Mouse (Mus musculus): ENCODE data around the gene Wfdc5. TPM values are rescaled to one million over a fixed set of nuclear protein-coding genes. Genes with fewer than 3 reads are reported as not detected.

Gene Wfdc5
- polyA plus RNA-seq, 1 experiment from 2014 or later, result 0.05 TPM

DNA sequence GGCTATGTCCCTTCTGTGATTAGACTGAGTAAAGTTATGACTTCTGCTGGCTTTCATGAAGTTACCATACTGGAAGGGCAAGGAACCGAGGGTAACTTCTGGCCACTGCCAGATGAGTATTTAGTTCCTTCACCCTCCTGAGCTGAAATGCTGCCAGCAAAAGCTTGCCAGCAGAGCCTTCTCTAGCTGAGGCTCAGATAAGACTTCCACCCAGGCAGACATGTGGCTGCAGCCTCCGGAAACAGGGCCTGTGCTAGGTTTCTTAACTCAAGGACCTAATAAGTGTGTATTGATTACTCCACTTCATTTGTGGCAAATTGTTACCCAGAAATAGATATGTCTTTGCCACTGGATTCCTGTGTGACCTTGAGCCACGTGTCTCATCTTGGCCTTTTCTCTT lies 9.1 kb downstream of the Wfdc5 start:
- no peak for TF ChIP-seq CTCF (IDR thresholded peaks at IDR 0.05)
- ATAC-seq (no peak), DNase-seq (ENCODE audit: low read depth, low spot score) (no peak)
- ChIA-PET POLR2A (no interaction called here), CTCF (no interaction called here)
- no peaks in the 10 kb centered on the region for H3K27me3 ChIP-seq
- in situ Hi-C loops (cut with MboI; ENCODE audit: low pct_unique_long_range_greater_than_20kb), result no loop called here

DNA sequence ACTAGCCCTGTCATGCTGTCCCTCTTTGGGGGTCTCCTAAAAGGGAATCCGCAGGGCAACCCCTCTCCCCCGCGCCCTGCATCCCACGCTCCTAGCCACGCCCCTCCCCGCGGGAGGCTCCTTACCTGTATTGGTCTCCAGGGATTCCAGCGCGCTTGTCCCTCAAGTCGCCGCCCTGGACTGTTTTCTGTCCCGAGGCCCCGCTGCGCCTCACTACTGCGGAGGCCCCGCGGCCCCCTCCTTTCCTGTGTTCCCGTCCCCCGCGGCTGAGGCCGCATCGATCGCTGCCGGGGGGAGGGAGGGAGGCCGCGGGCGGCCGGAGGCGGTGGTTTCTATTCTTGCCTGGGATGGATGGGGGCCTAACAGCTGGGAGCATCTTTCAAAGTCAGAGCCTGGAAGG lies 11.6 kb downstream of the Wfdc5 start, which contains the start of gene Kcns1:
Kcns1 (minus strand) TSS at position 212 of the 400 bp plus-strand sequence.
- DNase-seq (ENCODE audit: low read depth, low spot score) (no peak), ATAC-seq (no peak)
- TF ChIP-seq CTCF (IDR thresholded peaks at IDR 0.05), result no peak
- POLR2A ChIA-PET, result no interaction called here
- in situ Hi-C loops (cut with MboI; ENCODE audit: low pct_unique_long_range_greater_than_20kb), result no loop called here
- no peaks in the 10 kb centered on the region for H3K27me3 ChIP-seq
- CTCF ChIA-PET, result no interaction called here

DNA sequence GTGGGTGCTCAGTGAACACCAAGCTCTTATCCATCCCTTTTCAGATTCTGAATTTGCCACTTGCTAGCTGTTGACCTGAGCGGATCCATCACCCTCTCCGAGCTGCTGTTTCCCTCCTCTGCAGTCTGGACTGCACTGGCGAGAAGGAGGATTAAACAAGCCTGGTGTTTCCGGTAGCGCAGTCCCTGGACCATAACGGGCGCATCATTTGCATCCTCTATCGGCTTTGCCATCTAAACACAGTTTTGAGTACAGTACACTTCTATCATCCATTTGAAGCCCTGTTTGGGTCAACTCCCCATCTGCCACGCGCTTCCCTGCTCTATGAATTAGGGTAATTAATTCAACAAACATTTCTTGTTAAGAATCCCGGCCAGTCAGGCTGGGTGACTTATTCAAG lies 12.2 kb downstream of the Wfdc5 start:
- CTCF ChIA-PET, result no interaction called here
- no peak for TF ChIP-seq CTCF (IDR thresholded peaks at IDR 0.05)
- no peak for ATAC-seq
- DNase-seq (ENCODE audit: low read depth, low spot score), result no peak
- POLR2A ChIA-PET, result interaction anchor here (0.9 kb wide), 1 partner anchor 15 kb away, joined by 3 read pairs; no protein-coding TSS in a partner anchor
- in situ Hi-C loops (cut with MboI; ENCODE audit: low pct_unique_long_range_greater_than_20kb), result no loop called here
- H3K27me3 ChIP-seq, result no peaks in the 10 kb centered on the region

DNA sequence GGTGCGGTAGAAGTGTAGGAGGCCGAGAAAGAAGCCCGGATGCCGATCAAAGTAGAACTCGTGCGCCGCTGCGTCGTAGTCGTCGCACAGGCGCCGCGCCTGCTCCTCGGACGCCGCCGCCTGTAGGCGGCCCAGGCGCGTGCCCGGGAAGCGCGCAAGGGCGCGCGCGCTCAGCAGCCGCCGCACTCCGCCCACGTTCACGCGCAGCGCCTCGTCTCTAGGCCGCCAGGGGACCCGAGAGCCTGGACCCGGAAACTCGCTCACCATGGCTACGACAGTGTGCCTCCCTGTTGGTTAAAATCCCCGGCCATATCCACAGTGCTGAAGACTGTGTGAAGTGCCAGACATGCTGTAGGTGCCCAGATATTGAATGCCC lies 14.0 kb downstream of the Wfdc5 start:
- ATAC-seq (no peak), DNase-seq (ENCODE audit: low read depth, low spot score) (no peak)
- TF ChIP-seq CTCF (IDR thresholded peaks at IDR 0.05), result no peak
- in situ Hi-C loops (cut with MboI; ENCODE audit: low pct_unique_long_range_greater_than_20kb), result no loop called here
- ChIA-PET POLR2A (no interaction called here), CTCF (no interaction called here)
- no peaks in the 10 kb centered on the region for H3K27me3 ChIP-seq

DNA sequence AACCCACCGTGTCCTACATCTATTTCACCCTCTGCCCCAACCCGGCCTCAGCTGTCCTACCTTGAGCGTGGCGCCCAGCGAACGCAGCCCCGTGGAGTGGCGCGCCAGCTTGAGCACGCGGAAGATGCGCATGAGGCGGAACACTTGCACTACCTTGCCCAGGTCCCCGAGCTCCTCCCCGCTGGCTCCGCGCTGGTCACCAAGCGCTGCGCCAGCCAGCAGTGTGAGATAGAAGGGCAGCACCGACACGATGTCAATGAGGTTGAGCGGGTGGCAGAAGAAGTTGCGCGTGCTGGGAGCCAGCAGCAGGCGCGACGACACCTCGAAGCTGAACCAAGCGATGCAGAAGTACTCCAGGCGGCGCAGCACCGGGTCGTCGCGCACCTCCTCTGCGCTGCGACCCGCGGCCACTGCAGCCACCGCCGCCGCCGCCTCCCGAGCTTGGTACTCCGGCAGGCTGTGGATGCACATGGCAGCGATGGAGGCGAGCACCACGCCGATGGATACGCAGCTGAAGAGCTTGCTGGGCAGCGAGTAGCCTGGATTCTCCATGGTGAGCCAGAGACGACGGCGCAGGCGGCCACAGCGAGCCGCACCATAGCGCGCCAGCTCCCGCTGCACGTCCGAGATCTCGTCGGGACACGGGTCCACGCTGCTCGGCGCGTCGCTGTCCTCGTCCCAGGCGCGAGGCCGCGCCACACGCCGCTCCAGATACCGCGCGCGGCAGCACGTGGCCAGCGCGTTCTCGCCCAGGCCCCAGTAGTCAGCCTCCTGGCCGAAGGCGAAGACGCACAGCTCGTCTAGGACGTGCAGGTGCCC lies 14.6 kb downstream of the Wfdc5 start:
- POLR2A ChIA-PET, result no interaction called here
- DNase-seq (ENCODE audit: low read depth, low spot score), result no peak

DNA sequence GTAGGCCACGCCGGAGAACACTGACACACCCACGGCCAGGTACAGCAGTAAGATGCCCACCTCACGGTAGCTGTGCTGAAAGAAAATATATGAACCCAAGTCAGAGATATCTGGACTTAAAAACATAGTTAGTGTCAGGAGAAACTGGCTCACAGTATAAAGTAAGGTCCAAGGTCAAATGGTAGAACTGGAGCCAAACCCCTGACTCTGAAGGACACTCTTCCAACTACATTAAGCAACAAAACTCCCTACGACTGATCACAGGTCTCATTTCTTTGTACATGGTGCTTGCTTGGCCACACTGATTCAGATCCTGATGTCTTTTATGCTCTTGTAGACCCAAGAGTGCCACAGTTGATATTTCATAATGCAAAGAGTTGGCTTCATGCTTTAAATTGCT lies 17.6 kb downstream of the Wfdc5 start:
- CTCF ChIA-PET, result interaction anchor here (1.3 kb wide), 1 partner anchor 32 kb away, joined by 3 read pairs; no protein-coding TSS in a partner anchor
- ATAC-seq, result no peak
- H3K27me3 ChIP-seq, result no peaks in the 10 kb centered on the region
- in situ Hi-C loops (cut with MboI; ENCODE audit: low pct_unique_long_range_greater_than_20kb), result no loop called here
- DNase-seq (ENCODE audit: low read depth, low spot score), result no peak
- POLR2A ChIA-PET, result no interaction called here
- TF ChIP-seq CTCF (IDR thresholded peaks at IDR 0.05), result no peak

More for the DNA sequence above, 14.6 kb downstream of the Wfdc5 start:
- no peak for ATAC-seq
- in situ Hi-C loops (cut with MboI; ENCODE audit: low pct_unique_long_range_greater_than_20kb), result no loop called here
- H3K27me3 ChIP-seq, result no peaks in the 10 kb centered on the region
- TF ChIP-seq CTCF (IDR thresholded peaks at IDR 0.05), result no peak
- CTCF ChIA-PET, result no interaction called here

DNA sequence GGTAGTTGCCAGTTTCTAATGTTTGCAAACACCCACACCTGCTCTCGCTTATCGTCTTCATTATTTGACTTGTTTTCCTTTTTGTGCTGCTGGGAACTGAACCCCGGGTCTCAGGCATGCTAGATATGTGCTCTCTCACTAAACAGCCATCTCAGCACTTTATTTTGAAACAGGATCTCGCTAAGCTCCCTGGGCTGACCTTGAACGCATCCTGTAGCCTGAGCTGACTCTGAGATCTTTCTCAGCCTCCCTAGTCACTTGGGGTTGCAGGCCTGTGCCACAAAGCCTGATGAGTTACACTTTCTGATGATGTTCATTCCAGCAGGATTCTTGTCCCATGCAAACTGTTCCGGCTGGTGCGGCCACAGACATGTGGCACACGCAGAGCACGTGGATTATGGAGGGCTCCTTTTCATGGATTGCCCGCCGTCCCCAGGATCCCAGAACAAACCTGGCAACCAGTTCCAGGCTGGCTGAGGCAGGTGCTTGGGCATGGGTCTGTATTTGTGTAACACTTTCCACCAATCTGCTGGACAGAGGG lies 21.0 kb downstream of the Wfdc5 start:
- POLR2A ChIA-PET, result no interaction called here
- no peak for DNase-seq (ENCODE audit: low read depth, low spot score)
- no peak for TF ChIP-seq CTCF (IDR thresholded peaks at IDR 0.05)
- no peaks in the 10 kb centered on the region for H3K27me3 ChIP-seq
- CTCF ChIA-PET, result no interaction called here
- ATAC-seq, result no peak
- in situ Hi-C loops (cut with MboI; ENCODE audit: low pct_unique_long_range_greater_than_20kb), result no loop called here

DNA sequence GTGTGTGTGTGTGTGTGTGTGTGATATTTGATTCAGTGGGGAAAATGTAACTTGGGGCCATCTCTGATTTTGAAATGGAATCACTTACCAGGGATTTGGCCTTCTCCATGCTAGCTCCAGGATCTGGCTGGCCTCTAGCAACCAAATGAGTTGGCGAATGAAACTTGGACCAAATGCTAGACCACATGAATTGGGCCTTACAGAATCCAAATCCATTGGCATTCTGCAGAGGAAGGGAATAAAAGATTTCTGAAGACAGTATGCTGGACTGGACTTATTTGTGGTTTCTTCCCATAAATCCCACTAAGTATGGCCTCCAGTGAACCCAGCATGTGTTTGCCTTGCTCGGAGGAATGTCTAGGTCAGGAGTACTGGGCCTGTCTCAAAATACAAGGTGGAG lies 23.7 kb downstream of the Wfdc5 start:
- no peaks in the 10 kb centered on the region for H3K27me3 ChIP-seq
- DNase-seq (ENCODE audit: low read depth, low spot score) (no peak), ATAC-seq (no peak)
- no peak for TF ChIP-seq CTCF (IDR thresholded peaks at IDR 0.05)
- in situ Hi-C loops (cut with MboI; ENCODE audit: low pct_unique_long_range_greater_than_20kb), result no loop called here
- ChIA-PET POLR2A (no interaction called here), CTCF (interaction anchor here (1.1 to 1.3 kb wide), 2 partner anchors 14 to 19 kb away, joined by 3 read pairs; no protein-coding TSS in a partner anchor)

DNA sequence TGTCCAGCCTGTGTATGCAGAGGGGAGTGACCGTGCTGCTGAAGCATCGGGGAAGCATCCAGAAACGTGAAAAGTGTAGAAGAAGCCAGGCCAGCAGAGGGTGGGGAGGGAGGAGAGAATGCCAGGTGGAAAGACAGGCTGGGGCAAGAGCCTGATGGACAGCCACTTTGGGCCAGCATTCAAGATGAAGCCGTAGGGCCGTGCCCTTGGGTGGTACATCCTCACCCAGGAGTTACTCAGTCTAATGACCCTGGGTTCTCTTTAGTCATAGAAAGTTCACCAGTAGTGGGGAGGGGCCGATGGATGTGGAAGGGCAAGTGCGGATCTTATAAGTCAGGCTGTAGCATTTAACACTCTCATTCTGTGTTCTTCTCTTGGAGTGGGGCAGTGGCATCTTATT lies 26.4 kb downstream of the Wfdc5 start:
- DNase-seq (ENCODE audit: low read depth, low spot score), result no peak
- no peaks in the 10 kb centered on the region for H3K27me3 ChIP-seq
- CTCF ChIA-PET, result no interaction called here
- no peak for ATAC-seq
- POLR2A ChIA-PET, result no interaction called here
- in situ Hi-C loops (cut with MboI; ENCODE audit: low pct_unique_long_range_greater_than_20kb), result no loop called here
- TF ChIP-seq CTCF (IDR thresholded peaks at IDR 0.05), result no peak

DNA sequence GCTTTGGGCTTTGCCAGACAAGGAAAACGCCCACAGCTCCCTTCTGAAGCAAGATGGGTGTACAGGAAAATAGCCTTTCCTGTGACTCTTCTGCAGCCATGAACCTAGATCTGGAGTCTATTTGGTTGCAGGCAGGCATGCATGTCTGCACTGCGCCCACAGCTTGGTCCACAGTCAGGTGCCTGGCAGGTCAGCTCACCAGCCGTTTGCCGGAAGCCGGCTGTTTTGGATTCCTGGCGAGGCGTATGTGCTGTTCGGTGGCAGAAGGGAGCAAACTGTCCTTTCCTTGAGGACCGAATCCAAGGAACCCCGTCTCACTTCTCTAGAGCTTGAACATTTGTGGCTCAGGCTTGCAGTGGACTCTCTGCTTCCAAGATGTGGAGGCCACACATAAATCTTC lies 28.5 kb downstream of the Wfdc5 start:
- ChIA-PET CTCF (interaction anchor here (1.2 kb wide), 1 partner anchor 10 kb away, joined by 3 read pairs; no protein-coding TSS in a partner anchor), POLR2A (no interaction called here)
- in situ Hi-C loops (cut with MboI; ENCODE audit: low pct_unique_long_range_greater_than_20kb), result no loop called here
- no peaks in the 10 kb centered on the region for H3K27me3 ChIP-seq
- no peak for DNase-seq (ENCODE audit: low read depth, low spot score)
- no peak for ATAC-seq
- TF ChIP-seq CTCF (IDR thresholded peaks at IDR 0.05), result no peak

DNA sequence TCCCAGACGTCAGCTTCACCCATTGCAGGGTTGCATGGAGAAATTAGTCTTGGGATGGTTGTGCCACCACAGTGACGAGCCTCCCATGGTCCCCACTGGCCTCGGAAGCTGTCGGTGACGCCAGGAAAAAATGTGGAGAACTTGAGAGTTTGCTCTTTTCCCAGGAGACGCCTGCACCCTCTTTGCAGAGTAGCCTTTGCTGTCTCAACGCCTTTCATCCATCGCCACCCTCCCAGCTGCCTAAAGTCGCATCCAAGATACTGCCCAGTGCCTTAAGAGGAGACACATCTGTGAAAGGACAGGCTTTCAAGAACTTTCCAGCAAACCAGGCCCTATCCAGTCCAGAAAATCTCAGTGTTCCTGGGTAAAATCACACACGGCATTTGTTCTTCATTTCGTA lies 30.2 kb downstream of the Wfdc5 start:
- in situ Hi-C loops (cut with MboI; ENCODE audit: low pct_unique_long_range_greater_than_20kb), result no loop called here
- H3K27me3 ChIP-seq, result no peaks in the 10 kb centered on the region
- no peak for TF ChIP-seq CTCF (IDR thresholded peaks at IDR 0.05)
- POLR2A ChIA-PET, result no interaction called here
- no peak for ATAC-seq
- DNase-seq (ENCODE audit: low read depth, low spot score), result no peak
- CTCF ChIA-PET, result no interaction called here

Measured in Patski (cell line).